Mouse (Mus musculus): ENCODE data around the gene Rhox3f.
"Not testable (repeated sequence)": the region's sequence is repeated elsewhere in the genome, so short reads cannot be mapped to it uniquely, and the experiment has no call there.

Rhox3f gene

DNA sequence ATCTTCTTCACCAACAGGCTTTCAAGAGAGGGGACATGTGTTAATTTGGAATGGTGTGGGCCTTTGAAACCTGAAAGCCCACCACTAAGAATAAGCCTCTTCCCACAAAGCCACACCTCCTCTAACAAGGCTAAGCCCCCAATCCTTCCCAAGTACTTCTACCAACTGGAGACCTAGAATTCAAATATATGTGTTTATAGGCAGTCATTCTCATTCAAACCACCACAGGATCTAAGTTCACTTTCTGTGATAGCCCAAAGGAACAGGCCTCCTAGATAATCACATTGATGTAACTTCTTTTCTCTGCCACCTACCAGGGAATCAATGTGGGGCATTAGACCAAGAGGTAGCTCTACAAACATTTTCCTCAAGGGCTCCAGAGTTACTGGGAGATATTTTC, at the start of gene Rhox3f:
Gene Rhox3f, plus strand, starts transcription at position 301 of the 400 bp plus-strand sequence.
- DNase-seq (ENCODE audit: extremely low read depth, low read depth, low spot score), result not testable (repeated sequence)

- DNase-seq (ENCODE audit: extremely low read depth, low read depth, low spot score), result not testable (repeated sequence)
Measured at GRCm38 (mm10) chrX:37541719-37542118, 39.1 kb upstream of the Rhox3f start, which contains the start of gene Rhox3e. Gene Rhox3e (plus strand): TSS chrX:37542019.

- not testable (repeated sequence) for DNase-seq (ENCODE audit: extremely low read depth, low read depth, low spot score)
Measured at GRCm38 (mm10) chrX:37557112-37557511, 23.7 kb upstream of the Rhox3f start, which contains the start of gene Rhox4e. Gene Rhox4e (plus strand): TSS chrX:37557412.

DNA sequence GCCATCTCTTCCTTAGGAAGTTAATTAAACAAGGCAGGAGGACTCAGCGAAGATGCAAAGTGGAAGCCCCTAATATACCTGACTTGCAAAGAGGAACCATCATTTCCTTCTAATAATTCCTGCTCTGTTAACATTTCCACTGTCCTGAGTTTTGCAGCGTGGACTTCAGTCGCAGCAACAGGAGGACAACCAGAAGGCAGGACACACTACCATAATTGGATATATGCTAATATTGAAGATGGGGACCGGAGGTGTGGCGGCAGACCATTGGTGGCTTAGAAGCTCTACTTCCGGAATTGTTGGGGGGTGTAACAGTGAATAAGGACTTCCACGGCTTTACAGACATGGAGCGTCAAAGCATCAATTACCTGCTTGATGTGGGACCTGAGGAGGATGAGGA, 9.7 kb upstream of the Rhox3f start, which contains the start of gene Rhox2f:
Gene Rhox2f, plus strand, starts transcription at position 301 of the 400 bp plus-strand sequence.
- DNase-seq (ENCODE audit: extremely low read depth, low read depth, low spot score), result not testable (repeated sequence)

DNA sequence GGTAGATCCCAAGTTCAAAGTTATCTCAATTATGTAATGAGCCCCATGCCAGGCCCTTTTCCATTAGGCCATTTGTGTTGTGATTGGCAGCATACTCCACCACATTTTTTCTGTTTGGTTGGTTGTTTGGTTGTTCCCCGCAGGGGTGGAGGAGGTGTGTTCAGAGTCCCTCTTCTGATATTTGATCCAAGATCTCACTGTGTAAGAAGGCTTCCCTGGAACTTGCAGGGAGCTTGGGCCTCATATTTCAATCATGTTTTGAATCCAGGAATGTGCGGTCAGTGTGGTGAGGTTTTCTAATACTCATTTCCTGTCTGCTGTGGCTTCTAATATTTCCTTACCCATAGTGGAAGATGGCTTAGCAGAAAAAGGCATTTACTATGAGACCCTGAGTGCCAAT, 8.2 kb upstream of the Rhox3f start:
- not testable (repeated sequence) for DNase-seq (ENCODE audit: extremely low read depth, low read depth, low spot score)

DNA sequence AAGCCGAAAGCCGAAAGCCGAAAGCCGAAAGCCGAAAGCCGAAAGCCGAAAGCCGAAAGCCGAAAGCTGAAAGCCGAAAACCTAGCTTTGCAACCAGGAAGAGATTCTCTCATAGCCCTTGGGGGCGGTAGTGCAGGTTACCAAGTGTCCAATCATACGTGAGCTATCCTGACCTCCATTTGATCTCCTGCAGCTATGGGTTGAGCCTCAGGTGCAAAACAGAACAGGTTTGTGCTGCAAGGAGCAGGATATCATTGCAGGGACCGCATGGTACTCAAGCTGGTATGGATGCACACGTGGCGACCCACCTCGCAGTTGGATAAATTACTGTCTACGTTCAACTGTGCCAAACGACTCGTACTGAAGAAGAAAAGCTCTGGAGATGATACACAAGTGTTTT, 26.8 kb downstream of the Rhox3f start, which contains the start of gene Rhox4f:
Gene Rhox4f, minus strand, starts transcription at position 101 of the 400 bp plus-strand sequence.
- DNase-seq (ENCODE audit: extremely low read depth, low read depth, low spot score), result not testable (repeated sequence)

DNA sequence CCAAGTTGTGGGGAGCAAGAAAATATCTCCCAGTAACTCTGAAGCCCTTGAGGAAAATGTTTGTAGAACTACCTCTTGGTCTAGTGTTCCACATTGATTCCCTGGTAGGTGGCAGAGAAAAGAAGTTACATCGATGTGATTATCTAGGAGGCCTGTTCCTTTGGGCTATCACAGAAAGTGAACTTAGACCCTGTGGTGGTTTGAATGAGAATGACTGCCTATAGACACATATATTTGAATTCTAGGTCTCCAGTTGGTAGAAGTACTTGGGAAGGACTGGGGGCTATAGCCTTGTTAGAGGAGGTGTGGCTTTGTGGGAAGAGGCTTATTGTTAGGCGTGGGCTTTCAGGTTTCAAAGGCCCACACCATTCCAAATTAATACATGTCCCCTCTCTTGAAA, 47.7 kb downstream of the Rhox3f start, which contains the start of gene Rhox3g:
Gene Rhox3g, minus strand, starts transcription at position 101 of the 400 bp plus-strand sequence.
- not testable (repeated sequence) for DNase-seq (ENCODE audit: extremely low read depth, low read depth, low spot score)

All from fat pad, adult 2 months (tissue).